8 mouse cellular contexts compared by ENCODE assay signal in the genomic region with DNA sequence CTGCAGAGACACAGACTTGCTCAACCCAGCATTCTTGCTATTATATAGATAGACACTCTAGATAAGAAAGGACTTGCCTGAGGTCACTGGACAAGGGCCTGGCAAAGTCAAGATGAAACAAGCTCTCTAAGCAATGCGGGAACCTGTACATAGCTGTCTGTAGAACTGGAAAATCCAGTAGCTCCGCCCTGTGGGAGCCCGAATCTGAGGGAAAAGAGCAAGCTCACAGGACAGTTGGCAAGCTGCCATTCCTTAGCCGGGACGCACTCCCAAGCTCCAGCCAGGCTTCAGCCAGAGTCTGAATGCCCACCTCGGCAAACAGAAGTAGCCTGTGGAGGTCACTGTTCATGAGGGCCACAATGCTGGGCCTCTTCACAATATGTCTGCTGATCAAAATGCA. TPM values are rescaled to one million over a fixed set of nuclear protein-coding genes. Genes with fewer than 3 reads are reported as not detected.
A peak's percentile ranks its signal among the peaks of the same experiment; 100 is the strongest.
DNase-seq lines count a peak whose midpoint lies in the region; ATAC-seq and TF ChIP-seq lines count a peak whose summit lies in the region.

No protein-coding gene starts in this region.

- no peaks in the 10 kb centered on the region for H3K4me1 ChIP-seq in forebrain, postnatal 0 days (ENCODE audit: insufficient read depth)
- H3K4me1 ChIP-seq in forebrain, embryonic 12.5 days, result peaks cover 5% of the 10 kb centered on the region
- peaks cover 34% of the 10 kb centered on the region for H3K4me1 ChIP-seq in lung, embryonic 15.5 days
- no peaks in the 10 kb centered on the region for H3K4me1 ChIP-seq in thymus, adult 2 months (replicated peaks; ENCODE audit: control insufficient read depth, insufficient read depth, low read length)

- H3K9me3 ChIP-seq in forebrain, postnatal 0 days (ENCODE audit: low read length), result no peaks in the 10 kb centered on the region
- no peaks in the 10 kb centered on the region for H3K9me3 ChIP-seq in forebrain, embryonic 12.5 days
- H3K9me3 ChIP-seq in lung, embryonic 15.5 days, result no peaks in the 10 kb centered on the region

- peak; percentile 25 for DNase-seq in forebrain, postnatal 0 days
- DNase-seq in right cerebral cortex, postnatal 4 days, result peak; percentile 30
- DNase-seq in right cerebral cortex, postnatal 25 days, result no peak
- no peak for DNase-seq in frontal cortex, postnatal 25 days (ENCODE audit: low spot score in 2 of 2)
- no peak for DNase-seq in layer of hippocampus, adult 9-10 months (ENCODE audit: low spot score)
- DNase-seq in thymus, adult 2 months, result no peak

- H3K4me2 ChIP-seq in forebrain, postnatal 0 days (ENCODE audit: low read depth), result no peak overlapping the region
- H3K4me2 ChIP-seq in forebrain, embryonic 12.5 days, result no peak overlapping the region
- no peak overlapping the region for H3K4me2 ChIP-seq in lung, embryonic 15.5 days

- no peak for ATAC-seq in forebrain, postnatal 0 days
- ATAC-seq in forebrain, embryonic 12.5 days (ENCODE audit: low FRiP score), result no peak
- ATAC-seq in lung, embryonic 15.5 days (ENCODE audit: borderline replicate concordance, extremely low read depth, low FRiP score, low TSS enrichment), result peak; percentile 14; the same call in 1 of the 2 replicates

- no peaks in the 10 kb centered on the region for H3K36me3 ChIP-seq in forebrain, postnatal 0 days (ENCODE audit: insufficient read depth)
- H3K36me3 ChIP-seq in forebrain, embryonic 12.5 days (replicated peaks), result no peaks in the 10 kb centered on the region
- H3K36me3 ChIP-seq in lung, embryonic 15.5 days, result no peaks in the 10 kb centered on the region
- H3K36me3 ChIP-seq in thymus, adult 2 months (ENCODE audit: control insufficient read depth, insufficient read depth, low read length), result no peaks in the 10 kb centered on the region

- TF ChIP-seq POLR2A in thymus, adult 2 months (IDR thresholded peaks at IDR 0.05; ENCODE audit: control insufficient read depth, extremely low read depth, insufficient read depth, low read length, poor library complexity), result no peak

- no peaks in the 10 kb centered on the region for H3K27me3 ChIP-seq in forebrain, postnatal 0 days (ENCODE audit: insufficient read depth, low read length)
- 0 out of 2 replicates have a peak, but pooled peaks cover 5% of the 10 kb centered on the region for H3K27me3 ChIP-seq in forebrain, embryonic 12.5 days
- H3K27me3 ChIP-seq in lung, embryonic 15.5 days, result no peaks in the 10 kb centered on the region
- H3K27me3 ChIP-seq in thymus, adult 2 months (ENCODE audit: control insufficient read depth, insufficient read depth, low read length), result no peaks in the 10 kb centered on the region

- no peak for TF ChIP-seq CTCF in forebrain, postnatal 0 days (IDR thresholded peaks at IDR 0.05; ENCODE audit: low read depth)
- TF ChIP-seq CTCF in thymus, adult 2 months (IDR thresholded peaks at IDR 0.05; ENCODE audit: borderline replicate concordance, control insufficient read depth, extremely low read depth, insufficient read depth, low read length, poor library complexity), result no peak

- WGBS in forebrain, postnatal 0 days, result 26% methylated on average over 6 of the region's 6 CpGs
- 57% methylated on average over 6 of the region's 6 CpGs for WGBS in forebrain, embryonic 12.5 days
- 10% methylated on average over 6 of the region's 6 CpGs for whole genome bisulfite sequencing in lung, embryonic 15.5 days
- WGBS in thymus, adult 2 months, result 91% methylated on average over 6 of the region's 6 CpGs

- H3K27ac ChIP-seq in forebrain, postnatal 0 days (ENCODE audit: low read depth, low read length), result no peak overlapping the region
- no peak overlapping the region for H3K27ac ChIP-seq in forebrain, embryonic 12.5 days
- H3K27ac ChIP-seq in lung, embryonic 15.5 days, result peak overlapping the region; percentile 74
- no peak overlapping the region for H3K27ac ChIP-seq in thymus, adult 2 months (ENCODE audit: control insufficient read depth, insufficient read depth, low read length)

- H3K4me3 ChIP-seq in forebrain, postnatal 0 days (ENCODE audit: low read depth, low read length), result no peak overlapping the region
- H3K4me3 ChIP-seq in forebrain, embryonic 12.5 days (replicated peaks), result no peak overlapping the region
- no peak overlapping the region for H3K4me3 ChIP-seq in lung, embryonic 15.5 days
- H3K4me3 ChIP-seq in thymus, adult 2 months (ENCODE audit: control insufficient read depth, insufficient read depth, low read length), result no peak overlapping the region

- no peak overlapping the region for H3K9ac ChIP-seq in forebrain, postnatal 0 days
- H3K9ac ChIP-seq in forebrain, embryonic 12.5 days, result no peak overlapping the region
- no peak overlapping the region for H3K9ac ChIP-seq in lung, embryonic 15.5 days

RNA-seq across cellular contexts. Expression of gene Paqr5, which starts 28.8 kb away (rescaled TPM):
- total RNA-seq in forebrain, postnatal 0 days (2014; rRNA removed), result 0.31 and 0.43 TPM in 2 replicates
- polyA plus RNA-seq in forebrain, postnatal 0 days (2015; fragmentation: Nextera tagmentation; extraction: Ambion mirVana), result 0.53 and 0.58 TPM in 2 replicates
- 0.47 and 0.56 TPM in 2 replicates for polyA plus RNA-seq in forebrain, embryonic 12.5 days (2016; fragmentation: Nextera tagmentation; extraction: Ambion mirVana)
- polyA plus RNA-seq in lung, embryonic 15.5 days (2015; fragmentation: Nextera tagmentation; extraction: Ambion mirVana), result 3.3 and 3.4 TPM in 2 replicates
- 5.1 and 5.3 TPM in 2 replicates for polyA plus RNA-seq in thymus, adult 2 months (2012; rRNA removed)

RNA-seq across cellular contexts. Expression of gene Kif23, which starts 51.3 kb away (rescaled TPM):
- total RNA-seq in forebrain, postnatal 0 days (2014; rRNA removed), result 6.7 and 8.1 TPM in 2 replicates
- polyA plus RNA-seq in forebrain, postnatal 0 days (2015; fragmentation: Nextera tagmentation; extraction: Ambion mirVana), result 8.2 and 8.3 TPM in 2 replicates
- polyA plus RNA-seq in forebrain, embryonic 12.5 days (2016; fragmentation: Nextera tagmentation; extraction: Ambion mirVana), result 104 and 106 TPM in 2 replicates
- 143 and 158 TPM in 2 replicates for polyA plus RNA-seq in lung, embryonic 15.5 days (2015; fragmentation: Nextera tagmentation; extraction: Ambion mirVana)
- polyA plus RNA-seq in thymus, adult 2 months (2012; rRNA removed), result 28.4 and 33.1 TPM in 2 replicates

Comparison
In these comparisons a context has a peak if more than half of its experiments do, and no peak if none do; other contexts are left out.
1. DNase-seq: peak in forebrain, postnatal 0 days (single experiment) and right cerebral cortex, postnatal 4 days (single experiment); none in right cerebral cortex, postnatal 25 days (single experiment), frontal cortex, postnatal 25 days (0 of 2), layer of hippocampus, adult 9-10 months (single experiment) and thymus, adult 2 months (single experiment).